Mouse (Mus musculus): Measurements from ENCODE around the gene Eps8l2.

GRCm38 (mm10) chr7:141315076-141315475, 23.6 kb upstream of the Eps8l2 start:
- TF ChIP-seq CEBPB (IDR thresholded peaks at IDR 0.05; ENCODE audit: low read depth) (no peak), MAX (IDR thresholded peaks at IDR 0.05) (no peak), CTCF (IDR thresholded peaks at IDR 0.05; ENCODE audit: control insufficient read depth, insufficient read depth, insufficient read length) (no peak), MYOG (IDR thresholded peaks at IDR 0.05; ENCODE audit: control insufficient read depth, extremely low read depth, insufficient read length) (no peak), MYOD1 (IDR thresholded peaks at IDR 0.05; ENCODE audit: control insufficient read depth, insufficient read length, low read depth) (no peak), USF1 (IDR thresholded peaks at IDR 0.05; ENCODE audit: low read depth) (no peak)

All from C2C12 (cell line).